Mouse (Mus musculus): ENCODE measurements around the gene Rara. TPM values are rescaled to one million over a fixed set of nuclear protein-coding genes. Genes with fewer than 3 reads are reported as not detected.

Gene Rara
- 3.1 and 4.1 TPM in 2 replicates for polyA plus RNA-seq (2021; fragmentation: Nextera tagmentation)
- long read RNA-seq, experiment 1, partial matches to known transcripts, result 1 of 2 reads
- long read RNA-seq, experiment 1, other reads (novel, unspliced or antisense), result 0 of 2 reads
- long read RNA-seq, experiment 2, partial matches to known transcripts, result 0 of 6 reads
- long read RNA-seq, experiment 2, other reads (novel, unspliced or antisense), result 0 of 6 reads

DNA sequence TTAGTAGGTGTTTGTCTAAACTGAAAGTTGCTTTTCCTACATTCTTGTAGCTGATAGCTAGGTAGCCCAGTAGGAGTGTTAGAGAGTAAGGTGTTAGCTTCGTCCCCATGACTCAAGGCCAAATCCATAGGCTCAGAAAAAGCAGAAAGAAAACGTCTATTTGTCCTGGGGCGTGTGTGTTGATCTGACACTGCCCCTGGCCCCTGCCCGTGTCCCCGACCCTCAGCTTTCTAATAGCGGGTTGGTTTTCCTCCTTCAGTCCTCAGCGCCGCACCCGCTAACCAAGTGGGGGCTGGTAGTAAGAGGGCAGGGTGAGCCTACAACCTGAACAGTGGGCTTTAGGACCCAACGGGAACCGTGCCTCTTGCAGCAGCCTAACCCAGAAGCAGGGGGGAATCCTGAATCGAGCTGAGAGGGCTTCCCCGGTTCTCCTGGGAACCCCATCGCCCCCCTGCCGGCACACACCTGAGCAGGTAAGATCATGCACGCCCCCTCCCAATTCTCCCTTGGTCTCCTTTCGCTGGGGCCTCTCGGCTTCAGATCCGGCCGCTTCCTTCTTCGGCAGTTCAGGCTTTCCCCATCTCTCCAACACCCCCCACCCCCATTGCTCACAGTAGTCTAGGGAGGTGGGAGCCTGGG, at the start of gene Rara:
TSS of gene Rara (plus strand) at position 381 of the 639 bp plus-strand sequence.

DNA sequence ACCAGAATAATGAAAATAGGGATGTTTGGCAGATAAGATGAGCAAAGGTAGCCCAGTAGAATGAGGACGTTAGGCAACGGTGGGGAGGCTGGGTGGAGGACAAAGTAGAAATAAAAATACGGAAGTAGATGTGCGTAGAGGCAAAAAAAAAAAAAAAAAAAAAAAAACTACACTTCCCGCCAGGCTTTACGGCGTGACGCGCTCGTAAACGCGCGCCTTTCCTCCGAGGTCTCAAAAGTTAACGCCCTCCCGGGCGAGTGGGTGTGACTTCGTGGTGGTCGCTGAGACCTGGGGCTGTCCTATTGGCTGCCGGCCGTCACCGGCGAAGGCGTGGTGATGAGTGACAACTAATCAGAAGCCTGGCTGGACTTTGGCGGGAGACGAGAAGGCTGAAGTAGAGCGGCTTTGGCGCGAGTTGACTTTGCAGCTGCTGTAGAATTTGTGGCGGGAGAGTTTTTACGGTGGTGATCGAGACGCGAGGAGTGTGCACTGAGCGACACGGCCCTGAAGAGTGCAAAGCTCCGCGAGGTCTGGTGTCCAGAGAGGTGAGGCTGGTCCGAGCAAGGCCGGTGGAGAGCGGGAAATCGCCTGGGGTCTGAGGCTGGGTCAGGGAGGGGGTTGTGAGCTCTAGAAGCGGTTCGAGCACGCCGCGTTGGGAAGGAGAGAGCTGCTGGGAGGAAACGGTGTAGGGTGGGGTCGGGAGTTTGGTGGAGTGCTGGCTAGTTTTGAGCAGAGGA, 20.0 kb upstream of the Rara start, which contains the start of gene Cdc6:
TSS of gene Cdc6 (plus strand) at position 365 of the 737 bp plus-strand sequence.

DNA sequence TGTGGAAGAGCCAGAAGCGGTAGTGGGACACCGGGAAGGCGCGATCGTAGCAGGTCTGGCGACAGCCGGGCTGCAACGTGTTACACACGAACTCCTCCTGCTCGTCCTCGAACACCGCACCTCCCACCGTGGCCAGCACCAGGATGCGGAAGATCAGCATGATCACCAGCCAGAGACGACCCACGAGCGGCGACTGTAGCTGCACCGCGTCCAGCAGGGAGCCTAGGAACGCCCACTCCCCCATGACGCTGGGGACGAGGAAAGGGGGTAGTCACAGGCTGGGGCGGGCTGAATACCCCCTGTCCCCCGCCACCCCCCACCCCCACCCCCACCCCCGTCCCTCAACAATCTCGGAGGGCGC, 55.1 kb downstream of the Rara start, which contains the start of gene Gjd3:
TSS of gene Gjd3 (minus strand) at position 244 of the 361 bp plus-strand sequence.

DNA sequence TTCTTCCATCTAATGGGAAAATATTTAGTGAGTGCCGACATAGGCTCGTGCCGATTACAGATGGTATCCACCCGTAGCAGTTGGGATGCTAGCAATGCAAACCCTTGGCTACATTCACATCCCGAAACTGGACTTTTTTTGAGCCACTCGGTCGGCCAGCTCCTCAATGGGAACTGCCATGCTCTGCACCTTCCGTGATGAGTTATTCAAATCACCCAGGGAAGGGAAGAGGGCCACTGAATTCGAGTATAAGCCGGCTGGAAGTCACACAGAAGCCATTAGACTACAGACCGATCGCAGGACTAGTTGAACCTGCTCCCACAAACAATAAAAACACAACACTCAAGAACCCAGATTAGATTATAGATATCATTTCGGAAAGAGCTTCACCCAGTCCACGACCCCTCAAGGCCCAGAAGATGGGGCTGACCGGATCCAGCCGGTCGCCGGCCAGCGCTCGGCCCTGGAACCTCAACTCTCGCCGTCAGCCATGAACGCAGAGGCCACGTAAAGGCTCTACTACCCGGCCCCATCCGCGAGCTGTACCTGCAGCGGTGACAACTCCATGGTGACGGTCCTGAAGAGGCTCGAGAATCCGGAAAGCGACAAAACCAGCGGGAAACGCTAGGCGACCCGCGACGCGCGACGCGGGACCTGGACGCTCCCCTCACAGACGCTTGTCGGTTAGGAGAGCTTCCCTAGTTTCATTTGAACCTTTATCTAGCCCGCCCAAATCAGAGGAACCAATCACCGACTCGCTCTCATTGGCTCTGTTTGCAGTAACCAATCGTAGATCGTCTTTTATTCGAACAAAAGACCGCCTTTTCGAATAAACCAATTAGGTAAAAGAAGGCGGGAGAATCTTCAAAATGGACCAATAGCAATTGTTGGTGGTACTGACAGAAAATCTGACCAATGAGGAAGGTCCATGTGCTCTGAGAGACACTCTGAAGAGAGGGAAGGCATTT, 96.2 kb downstream of the Rara start, which contains the start of gene Top2a:
TSS of gene Top2a (minus strand) at position 690 of the 968 bp plus-strand sequence.

Other genes starting within 250 kb of the Rara start
- 68.6 and 77.0 TPM in 2 replicates for gene Psmd3, start 245.3 kb upstream of the Rara start, polyA plus RNA-seq (2021; fragmentation: Nextera tagmentation)
- gene Csf3, start 226.6 kb upstream of the Rara start, polyA plus RNA-seq (2021; fragmentation: Nextera tagmentation), result not detected in 2 replicates
- gene Med24, start 198.4 kb upstream of the Rara start, polyA plus RNA-seq (2021; fragmentation: Nextera tagmentation), result 26.6 and 26.9 TPM in 2 replicates
- 120 and 123 TPM in 2 replicates for gene Thra, start 187.2 kb upstream of the Rara start, polyA plus RNA-seq (2021; fragmentation: Nextera tagmentation)
- 48.4 and 57.5 TPM in 2 replicates for gene Nr1d1, start 152.5 kb upstream of the Rara start, polyA plus RNA-seq (2021; fragmentation: Nextera tagmentation)
- gene Msl1, start 132.3 kb upstream of the Rara start, polyA plus RNA-seq (2021; fragmentation: Nextera tagmentation), result 12.2 and 12.4 TPM in 2 replicates
- 6.6 and 7.3 TPM in 2 replicates for gene Casc3, start 122.9 kb upstream of the Rara start, polyA plus RNA-seq (2021; fragmentation: Nextera tagmentation)
- 12.1 and 13.2 TPM in 2 replicates for gene Rapgefl1, start 91.0 kb upstream of the Rara start, polyA plus RNA-seq (2021; fragmentation: Nextera tagmentation)
- 5.2 and 5.5 TPM in 2 replicates for gene Wipf2, start 64.2 kb upstream of the Rara start, polyA plus RNA-seq (2021; fragmentation: Nextera tagmentation)
- gene Cdc6, start 20.0 kb upstream of the Rara start, polyA plus RNA-seq (2021; fragmentation: Nextera tagmentation), result 0.19 and 0.30 TPM in 2 replicates
- gene Gjd3, start 55.2 kb downstream of the Rara start, polyA plus RNA-seq (2021; fragmentation: Nextera tagmentation), result 1.7 and 3.3 TPM in 2 replicates
- gene Top2a, start 96.4 kb downstream of the Rara start, polyA plus RNA-seq (2021; fragmentation: Nextera tagmentation), result 0.38 and 0.46 TPM in 2 replicates
- 85.7 and 104 TPM in 2 replicates for gene Igfbp4, start 113.4 kb downstream of the Rara start, polyA plus RNA-seq (2021; fragmentation: Nextera tagmentation)
- gene Tns4, start 161.5 kb downstream of the Rara start, polyA plus RNA-seq (2021; fragmentation: Nextera tagmentation), result 0.05 and 0.31 TPM in 2 replicates
- 0.06 TPM in 1 of 2 replicates, not detected in the other for gene Ccr7, start 227.3 kb downstream of the Rara start, polyA plus RNA-seq (2021; fragmentation: Nextera tagmentation)